Mouse (Mus musculus): ENCODE results near the gene Tff3. TPM values are rescaled to one million over a fixed set of nuclear protein-coding genes. Genes with fewer than 3 reads are reported as not detected.
A peak's percentile ranks its signal among the peaks of the same experiment; 100 is the strongest.

The Tff3 gene
- total RNA-seq, 2 experiments from 2014 or later = not detected

GRCm38 (mm10) chr17:31142116-31142515, 12.7 kb upstream of the Tff3 start:
- H3K27ac ChIP-seq = no peak overlapping the region
- no peak for DNase-seq
- TF ChIP-seq CTCF (IDR thresholded peaks at IDR 0.05) = no peak
- no peak overlapping the region for H3K4me3 ChIP-seq
- intact Hi-C loops (cut with DNase I) = no loop called here

DNA sequence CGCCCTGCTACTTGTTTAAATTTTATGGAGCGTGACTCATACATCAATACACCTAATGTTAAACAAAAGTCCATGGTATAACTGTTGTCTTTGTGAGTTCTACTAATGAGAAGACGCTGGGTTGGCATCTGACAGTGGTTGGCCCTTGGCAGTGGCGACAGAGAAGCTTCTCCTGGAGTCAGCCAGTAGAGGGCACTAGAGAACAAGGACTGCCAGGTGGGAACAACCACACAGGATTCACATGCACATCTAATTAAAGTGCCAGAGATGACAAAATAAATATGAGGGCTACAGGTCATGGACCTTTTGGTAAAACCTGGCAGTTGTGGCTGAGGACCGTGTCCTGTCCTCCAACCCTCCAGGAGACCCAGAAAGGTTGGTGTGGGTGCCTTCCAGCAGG, 9.0 kb upstream of the Tff3 start:
- no peak overlapping the region for H3K4me3 ChIP-seq
- peak; percentile 56 for DNase-seq
- H3K27ac ChIP-seq = no peak overlapping the region
- peak; percentile 87 for TF ChIP-seq CTCF (IDR thresholded peaks at IDR 0.05)
- intact Hi-C loops (cut with DNase I) = loop anchor here (1.0 to 10.0 kb wide), 2 partner anchors 49 to 206 kb away; no protein-coding TSS in a partner anchor

DNA sequence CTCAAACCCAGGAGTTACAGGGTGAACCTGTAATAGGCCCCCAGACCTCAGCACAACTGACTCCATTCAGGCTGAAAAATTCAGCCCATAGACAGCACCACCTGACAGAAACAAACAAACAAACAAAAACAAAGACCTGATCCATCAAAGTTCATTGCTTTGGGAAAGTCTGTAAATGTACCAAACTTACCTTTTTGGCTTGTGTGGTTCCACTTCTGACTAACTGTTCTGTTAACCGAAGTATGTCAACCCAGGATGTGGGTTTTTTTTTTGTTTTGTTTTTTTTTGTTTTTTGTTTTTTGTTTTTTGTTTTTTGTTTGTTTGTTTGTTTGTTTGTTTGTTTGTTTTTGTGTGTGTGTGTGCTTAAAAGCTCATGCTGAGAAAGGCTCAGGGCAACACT, 7.4 kb upstream of the Tff3 start:
- H3K4me3 ChIP-seq = no peak overlapping the region
- no peak for TF ChIP-seq CTCF (IDR thresholded peaks at IDR 0.05)
- no peak for DNase-seq
- H3K27ac ChIP-seq = no peak overlapping the region
- intact Hi-C loops (cut with DNase I) = loop anchor here (10.0 kb wide), 1 partner anchor 208 kb away; no protein-coding TSS in a partner anchor

- DNase-seq = no peak
- intact Hi-C loops (cut with DNase I) = loop anchor here (10.0 kb wide), 1 partner anchor 209 kb away; no protein-coding TSS in a partner anchor
- no peak overlapping the region for H3K4me3 ChIP-seq
- no peak for TF ChIP-seq CTCF (IDR thresholded peaks at IDR 0.05)
- H3K27ac ChIP-seq = no peak overlapping the region
Measured at GRCm38 (mm10) chr17:31136291-31136690, 6.8 kb upstream of the Tff3 start.

- H3K27ac ChIP-seq = no peak overlapping the region
- no peak for TF ChIP-seq CTCF (IDR thresholded peaks at IDR 0.05)
- intact Hi-C loops (cut with DNase I) = loop anchor here (10.0 kb wide), 1 partner anchor 210 kb away; no protein-coding TSS in a partner anchor
- no peak for DNase-seq
- no peak overlapping the region for H3K4me3 ChIP-seq
Measured at GRCm38 (mm10) chr17:31134913-31135312, 5.5 kb upstream of the Tff3 start.

- intact Hi-C loops (cut with DNase I) = loop anchor here (10.0 kb wide), 1 partner anchor 211 kb away; no protein-coding TSS in a partner anchor
- Histone ChIP-seq H3K4me3 (no peak overlapping the region), H3K27ac (no peak overlapping the region)
- no peak for DNase-seq
- TF ChIP-seq CTCF (IDR thresholded peaks at IDR 0.05) = no peak
Measured at GRCm38 (mm10) chr17:31133776-31134175, 4.3 kb upstream of the Tff3 start.

DNA sequence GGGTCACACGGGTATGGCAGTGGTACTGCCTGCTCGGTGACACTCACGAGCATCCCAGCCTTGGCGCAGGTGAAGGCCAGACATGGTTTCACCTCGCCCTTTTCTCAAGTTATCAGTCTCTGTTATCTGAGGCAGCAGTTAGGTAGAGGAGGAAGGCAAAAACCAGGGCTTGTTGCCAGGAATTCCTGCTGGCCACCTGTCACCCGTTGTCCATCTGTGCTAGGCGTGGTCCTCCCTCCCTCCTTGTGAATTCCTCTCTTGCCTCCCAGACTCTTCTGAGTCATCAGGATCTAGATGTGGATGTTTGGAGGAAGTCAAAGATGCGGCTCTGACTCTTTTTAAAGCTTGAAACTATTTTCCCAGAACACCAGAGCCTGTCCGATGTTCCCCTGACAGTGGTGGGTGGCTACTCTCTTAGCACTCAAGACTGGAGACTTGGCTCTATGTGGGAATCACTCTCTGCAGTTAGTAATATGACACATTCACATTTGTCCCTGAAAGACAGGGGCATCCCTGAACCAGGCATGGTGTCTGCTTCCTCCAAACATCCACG, 1.9 kb upstream of the Tff3 start:
- DNase-seq = no peak
- TF ChIP-seq CTCF (IDR thresholded peaks at IDR 0.05) = no peak
- Histone ChIP-seq H3K27ac (no peak overlapping the region), H3K4me3 (no peak overlapping the region)
- intact Hi-C loops (cut with DNase I) = loop anchor here (10.0 kb wide), 1 partner anchor 213 kb away; no protein-coding TSS in a partner anchor

DNA sequence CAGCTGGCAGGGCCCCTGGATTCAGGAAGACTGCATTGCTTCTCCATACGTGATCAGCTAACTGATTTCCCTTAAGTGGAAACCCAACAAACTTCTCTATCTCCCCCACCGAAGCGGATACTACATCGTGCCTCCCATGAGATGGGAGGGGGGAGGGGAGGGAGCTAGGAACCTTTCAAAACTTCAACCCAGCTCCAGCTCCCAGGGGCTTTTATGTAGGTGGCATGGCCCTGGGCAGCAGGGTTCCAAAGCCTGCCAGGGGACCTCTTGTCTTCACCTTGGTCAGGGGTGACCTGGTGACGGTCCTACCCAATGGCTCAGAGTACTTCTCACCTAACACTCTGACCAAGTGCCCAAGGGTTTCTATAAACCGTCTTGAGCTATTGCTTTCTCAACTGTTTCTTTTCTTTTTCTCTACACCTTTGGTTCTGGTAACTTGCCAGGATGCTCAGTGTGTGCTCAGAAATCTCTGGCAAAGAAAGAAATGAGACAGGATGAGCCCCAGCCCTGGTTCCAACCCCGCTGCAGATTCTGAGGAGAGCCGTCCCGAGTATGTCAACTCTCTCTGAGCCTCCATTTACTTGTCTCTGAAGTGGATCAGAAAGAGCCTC, 633 bp downstream of the Tff3 start:
- no peak overlapping the region for H3K4me3 ChIP-seq
- DNase-seq = no peak
- no peak overlapping the region for H3K27ac ChIP-seq
- TF ChIP-seq CTCF (IDR thresholded peaks at IDR 0.05) = no peak
- intact Hi-C loops (cut with DNase I) = no loop called here

DNA sequence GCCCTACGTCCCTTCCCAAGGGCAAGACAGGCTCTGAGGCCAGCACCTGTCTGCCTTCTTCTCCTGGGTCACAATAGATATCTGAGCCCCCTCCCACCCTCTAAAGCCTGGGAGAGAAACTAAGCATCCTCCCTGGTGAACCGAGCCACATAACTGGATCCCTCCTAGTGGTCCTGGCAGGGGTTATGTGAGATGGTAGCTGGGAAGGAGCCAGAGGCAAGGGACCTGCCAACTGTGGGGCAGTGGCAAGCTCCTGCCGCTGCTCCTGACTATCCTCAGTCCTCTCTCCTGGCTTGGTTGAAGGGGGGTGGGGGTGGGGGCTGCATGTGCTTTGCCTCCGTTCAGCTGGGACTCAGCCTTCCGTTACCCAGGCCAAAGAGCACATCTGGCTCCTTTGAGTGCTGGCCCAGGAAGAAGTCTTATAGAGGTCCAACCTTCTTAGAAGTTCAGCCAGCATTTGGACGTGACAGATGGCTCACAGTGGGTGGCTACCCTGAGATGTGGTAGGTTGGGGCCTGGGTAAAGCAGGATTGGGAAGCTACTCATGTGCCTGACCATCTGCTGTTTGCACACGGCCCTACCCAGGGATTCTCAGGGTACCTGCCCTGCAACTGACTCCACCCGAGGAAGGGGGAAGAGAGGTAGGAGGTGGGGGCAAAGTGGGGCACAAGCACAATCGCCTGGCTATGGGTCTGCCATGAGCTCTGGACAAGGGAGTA, 3.7 kb downstream of the Tff3 start:
- no peak for DNase-seq
- no peak overlapping the region for H3K4me3 ChIP-seq
- no peak for TF ChIP-seq CTCF (IDR thresholded peaks at IDR 0.05)
- H3K27ac ChIP-seq = no peak overlapping the region
- intact Hi-C loops (cut with DNase I) = no loop called here

DNA sequence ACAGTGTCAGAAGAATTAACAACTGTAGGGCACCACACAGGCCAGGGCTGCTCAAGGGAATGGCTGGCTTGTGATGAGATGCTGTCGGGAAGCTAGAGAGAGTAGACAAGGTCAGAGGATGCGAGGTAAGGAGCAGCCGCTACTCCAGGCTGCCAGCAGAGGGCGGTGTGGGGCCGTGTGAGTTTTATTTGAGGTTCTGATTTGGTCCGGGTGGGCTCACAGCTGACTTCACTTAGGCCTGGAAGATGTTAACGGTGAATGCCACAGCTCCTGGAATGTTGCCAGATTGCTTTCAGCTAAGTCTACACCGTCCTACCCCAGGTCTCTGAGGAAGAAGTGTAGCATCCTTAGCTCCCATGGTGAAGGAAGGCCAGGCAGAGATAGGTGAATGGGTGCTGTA, 7.5 kb downstream of the Tff3 start:
- TF ChIP-seq CTCF (IDR thresholded peaks at IDR 0.05) = peak; percentile 72
- intact Hi-C loops (cut with DNase I) = no loop called here
- no peak overlapping the region for H3K4me3 ChIP-seq
- peak; percentile 46 for DNase-seq
- H3K27ac ChIP-seq = no peak overlapping the region

DNA sequence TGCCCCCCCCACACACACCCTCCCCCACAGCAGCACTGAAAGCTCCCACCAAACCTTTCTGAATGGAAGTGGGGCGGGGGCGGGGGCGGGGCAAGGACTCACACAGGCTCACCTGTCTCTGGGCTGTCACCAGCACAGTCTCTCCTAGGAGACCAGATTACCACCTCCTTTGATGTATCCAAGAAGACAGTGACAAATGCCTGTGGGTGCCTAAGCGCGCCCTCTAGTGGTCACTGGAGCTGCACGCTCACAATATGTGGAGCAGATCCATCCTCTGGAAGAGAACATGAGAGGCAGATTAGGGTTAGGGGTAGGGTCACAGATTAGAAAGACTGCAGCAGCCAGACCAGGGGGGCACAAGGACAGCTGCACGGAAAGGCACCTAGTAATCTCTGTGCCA, 10.0 kb downstream of the Tff3 start:
- peak; percentile 79 for DNase-seq
- intact Hi-C loops (cut with DNase I) = loop anchor here (1.0 kb wide), 1 partner anchor 108 kb away; no protein-coding TSS in a partner anchor
- H3K4me3 ChIP-seq = no peak overlapping the region
- H3K27ac ChIP-seq = no peak overlapping the region
- peak; percentile 97 for TF ChIP-seq CTCF (IDR thresholded peaks at IDR 0.05)

GRCm38 (mm10) chr17:31117946-31118345, 11.5 kb downstream of the Tff3 start:
- DNase-seq = no peak
- no peak for TF ChIP-seq CTCF (IDR thresholded peaks at IDR 0.05)
- Histone ChIP-seq H3K27ac (no peak overlapping the region), H3K4me3 (no peak overlapping the region)
- intact Hi-C loops (cut with DNase I) = no loop called here

DNA sequence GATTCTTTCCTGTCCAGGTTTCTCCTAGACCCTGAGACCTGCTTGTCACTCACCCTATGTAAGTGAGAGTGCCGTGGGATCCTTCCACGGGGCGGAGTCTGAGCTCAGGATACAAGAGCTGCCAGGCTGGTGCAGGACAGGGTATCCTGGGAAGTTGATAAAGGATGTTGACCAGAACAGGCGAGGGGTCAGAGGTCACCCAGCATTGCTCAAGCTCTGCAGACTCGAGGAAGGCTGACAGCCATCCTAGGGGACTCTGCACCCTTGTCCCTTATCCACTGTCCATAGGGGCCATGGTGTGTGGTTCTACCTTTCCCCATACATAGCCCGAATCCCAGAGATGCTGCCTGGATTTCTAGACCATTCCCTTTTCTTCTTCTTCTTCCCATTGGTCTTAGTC, 13.4 kb downstream of the Tff3 start:
- TF ChIP-seq CTCF (IDR thresholded peaks at IDR 0.05) = no peak
- H3K27ac ChIP-seq = no peak overlapping the region
- H3K4me3 ChIP-seq = no peak overlapping the region
- intact Hi-C loops (cut with DNase I) = no loop called here
- DNase-seq = no peak
